Mouse (Mus musculus) effector memory CD4-positive, alpha-beta T cell, adult 5 months (primary cell): ENCODE data around the gene Pkd2. TPM values are rescaled to one million over a fixed set of nuclear protein-coding genes. Genes with fewer than 3 reads are reported as not detected.

Experiments
- polyA plus RNA-seq: library from polyadenylated mRNA; unstranded; fragments of 100-300 nt; shearing (Covaris generic); gene quantifications from one replicate; pipeline ENCODE4 v1.2.1, GENCODE M21; 2017

Gene Pkd2
- 0.14 TPM for polyA plus RNA-seq

GRCm38 (mm10) chr5:104458832-104459705, at the start of gene Pkd2:
Pkd2 (plus strand) TSS chr5:104459450.

GRCm38 (mm10) chr5:104434835-104435301, 24.4 kb upstream of the Pkd2 start, which contains the start of gene Spp1:
Spp1 (plus strand) TSS chr5:104435118.

GRCm38 (mm10) chr5:104508195-104508891, 49.1 kb downstream of the Pkd2 start, which contains the start of gene BC005561:
BC005561 (plus strand) TSS chr5:104508352.

Other genes with a start within 250 kb of the Pkd2 start
- gene Ibsp, start 160.3 kb upstream of the Pkd2 start, polyA plus RNA-seq: not detected
- gene Mepe, start 134.1 kb upstream of the Pkd2 start, polyA plus RNA-seq: not detected
- gene Spp1, start 24.3 kb upstream of the Pkd2 start, polyA plus RNA-seq: 0.35 TPM
- 18.0 TPM for gene BC005561, start 48.9 kb downstream of the Pkd2 start, polyA plus RNA-seq